10 mouse cellular contexts compared by ENCODE assay signal in the genomic region with DNA sequence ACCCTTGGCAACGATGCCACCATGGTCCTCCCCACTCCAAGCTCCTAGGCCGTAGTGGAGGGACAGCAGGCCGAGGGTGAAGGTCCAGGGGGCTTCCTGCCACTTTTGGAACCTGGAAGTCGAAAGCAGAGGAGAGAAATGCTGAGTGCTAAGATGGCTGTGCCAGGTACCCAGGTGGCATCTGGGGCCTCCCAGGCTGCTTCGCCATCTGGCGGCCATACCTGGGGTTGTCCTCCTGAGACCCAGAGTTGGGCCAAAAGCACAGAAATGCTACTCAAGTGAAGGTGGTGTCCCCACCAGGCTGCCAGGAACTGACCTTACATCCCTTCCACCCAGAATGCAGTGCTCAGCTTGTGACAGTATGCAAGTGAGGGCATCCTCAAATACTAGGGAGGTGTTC. TPM values are rescaled to one million over a fixed set of nuclear protein-coding genes. Genes with fewer than 3 reads are reported as not detected.
DNase-seq lines count a peak whose midpoint lies in the region; ATAC-seq and TF ChIP-seq lines count a peak whose summit lies in the region.
"Had no signal": no experiment of that assay in that cellular context is flagged by ENCODE, and none has a peak within 500 bp of the region (broad histone marks: within the 10 kb centered on the region; RNA-seq: fewer than 3 reads in every experiment).

No protein-coding gene starts in this region.

- WGBS in liver, postnatal 0 days (ENCODE audit: insufficient replicate concordance) = 75% methylated on average over 6 of the region's 6 CpGs
- WGBS in midbrain, embryonic 10.5 days = 88% methylated on average over 6 of the region's 6 CpGs

- H3K36me3 ChIP-seq in liver, postnatal 0 days (replicated peaks; ENCODE audit: insufficient read depth, low read length) = no peaks in the 10 kb centered on the region
- peaks cover 85% of the 10 kb centered on the region for H3K36me3 ChIP-seq in midbrain, embryonic 10.5 days

- no peak overlapping the region for H3K4me3 ChIP-seq in liver, postnatal 0 days (ENCODE audit: low read depth, low read length)
- H3K4me3 ChIP-seq in midbrain, embryonic 10.5 days = no peak overlapping the region
- H3K4me3 ChIP-seq: neural tube, embryonic 13.5 days had no signal

- no peaks in the 10 kb centered on the region for H3K9me3 ChIP-seq in liver, postnatal 0 days (ENCODE audit: low read length)
- no peaks in the 10 kb centered on the region for H3K9me3 ChIP-seq in midbrain, embryonic 10.5 days (replicated peaks)
- H3K9me3 ChIP-seq: neural tube, embryonic 13.5 days had no signal

- no peak overlapping the region for H3K9ac ChIP-seq in liver, postnatal 0 days (replicated peaks)
- H3K9ac ChIP-seq: neural tube, embryonic 13.5 days had no signal

- no peaks in the 10 kb centered on the region for H3K27me3 ChIP-seq in liver, postnatal 0 days (ENCODE audit: insufficient read depth, low read length)
- no peaks in the 10 kb centered on the region for H3K27me3 ChIP-seq in midbrain, embryonic 10.5 days (ENCODE audit: low read depth, poor library complexity, severe bottlenecking)
- H3K27me3 ChIP-seq: neural tube, embryonic 13.5 days had no signal

- no peak for TF ChIP-seq EP300 in liver, postnatal 0 days (IDR thresholded peaks at IDR 0.05; ENCODE audit: low read depth)

- no peak for ATAC-seq in liver, postnatal 0 days

- no peak overlapping the region for H3K4me2 ChIP-seq in liver, postnatal 0 days (ENCODE audit: low read depth, low read length)
- H3K4me2 ChIP-seq: neural tube, embryonic 13.5 days had no signal

- no peak overlapping the region for H3K27ac ChIP-seq in liver, postnatal 0 days (ENCODE audit: low read depth)
- H3K27ac ChIP-seq in midbrain, embryonic 10.5 days (replicated peaks) = no peak overlapping the region
- H3K27ac ChIP-seq: neural tube, embryonic 13.5 days had no signal

- H3K4me1 ChIP-seq in liver, postnatal 0 days (ENCODE audit: insufficient read depth) = no peaks in the 10 kb centered on the region
- peaks cover 15% of the 10 kb centered on the region for H3K4me1 ChIP-seq in midbrain, embryonic 10.5 days

- DNase-seq in kidney, postnatal 10 days = peak; percentile 49
- no peak for DNase-seq in kidney, adult 18-20 months
- DNase-seq in CD4-positive, CD25-positive, alpha-beta regulatory T cell, adult 2 months (ENCODE audit: low read depth, low spot score) = peak; percentile 79
- peak; percentile 75 for DNase-seq in brain, adult 2 months (ENCODE audit: low read depth, low spot score)
- no peak for DNase-seq in liver, postnatal 0 days
- no peak for DNase-seq in right cerebral cortex, postnatal 36 days (ENCODE audit: low spot score in 2 of 2)
- no peak for DNase-seq in right cerebral cortex, postnatal 4 days
- no peak for DNase-seq in midbrain, embryonic 10.5 days (ENCODE audit: low spot score)
- DNase-seq: heart, postnatal 36 days had no signal

- TF ChIP-seq CTCF in liver, postnatal 0 days (IDR thresholded peaks at IDR 0.05; ENCODE audit: low read depth) = peak; percentile 54

RNA-seq across cellular contexts. Expression of a gene that starts 11.2 kb away (rescaled TPM):
- 0.34 and 0.79 TPM in 2 replicates for polyA plus RNA-seq in liver, postnatal 0 days (2015; fragmentation: Nextera tagmentation; extraction: Ambion mirVana)
- 3.0 and 5.6 TPM in 2 replicates for polyA plus RNA-seq in midbrain, embryonic 10.5 days (2016; fragmentation: Nextera tagmentation; extraction: Ambion mirVana)

RNA-seq across cellular contexts. Expression of a gene that starts 26.0 kb away (rescaled TPM):
- polyA plus RNA-seq in liver, postnatal 0 days (2015; fragmentation: Nextera tagmentation; extraction: Ambion mirVana) = 0.24 and 0.29 TPM in 2 replicates
- polyA plus RNA-seq in midbrain, embryonic 10.5 days (2016; fragmentation: Nextera tagmentation; extraction: Ambion mirVana) = 2.4 TPM in 2 replicates

RNA-seq across cellular contexts. Expression of a gene that starts 26.1 kb away (rescaled TPM):
- 4.4 and 4.5 TPM in 2 replicates for polyA plus RNA-seq in liver, postnatal 0 days (2015; fragmentation: Nextera tagmentation; extraction: Ambion mirVana)
- polyA plus RNA-seq in midbrain, embryonic 10.5 days (2016; fragmentation: Nextera tagmentation; extraction: Ambion mirVana) = 14.0 and 18.1 TPM in 2 replicates

RNA-seq across cellular contexts. Expression of a gene that starts 48.1 kb away (rescaled TPM):
- not detected in 2 replicates for polyA plus RNA-seq in liver, postnatal 0 days (2015; fragmentation: Nextera tagmentation; extraction: Ambion mirVana)
- polyA plus RNA-seq in midbrain, embryonic 10.5 days (2016; fragmentation: Nextera tagmentation; extraction: Ambion mirVana) = 0.09 and 0.14 TPM in 2 replicates

Comparison
In these comparisons a context has a peak if more than half of its experiments do, and no peak if none do; other contexts are left out.
1. DNase-seq: peak in kidney, postnatal 10 days (single experiment), CD4-positive, CD25-positive, alpha-beta regulatory T cell, adult 2 months (single experiment) and brain, adult 2 months (single experiment); none in kidney, adult 18-20 months (single experiment), liver, postnatal 0 days (single experiment), right cerebral cortex, postnatal 36 days (0 of 2), right cerebral cortex, postnatal 4 days (single experiment) and midbrain, embryonic 10.5 days (single experiment).